Mouse (Mus musculus) spleen, postnatal 36 days (tissue): ENCODE data around the gene Fnbp1.

Source experiments
- DNase-seq, 2 experiments: peaks; one replicate each; pipeline ENCODE4 v3.0.0; 2022; ENCODE audit warnings: low spot score in 2 of 2, mixed read lengths in 1 of 2

Fnbp1 gene

DNA sequence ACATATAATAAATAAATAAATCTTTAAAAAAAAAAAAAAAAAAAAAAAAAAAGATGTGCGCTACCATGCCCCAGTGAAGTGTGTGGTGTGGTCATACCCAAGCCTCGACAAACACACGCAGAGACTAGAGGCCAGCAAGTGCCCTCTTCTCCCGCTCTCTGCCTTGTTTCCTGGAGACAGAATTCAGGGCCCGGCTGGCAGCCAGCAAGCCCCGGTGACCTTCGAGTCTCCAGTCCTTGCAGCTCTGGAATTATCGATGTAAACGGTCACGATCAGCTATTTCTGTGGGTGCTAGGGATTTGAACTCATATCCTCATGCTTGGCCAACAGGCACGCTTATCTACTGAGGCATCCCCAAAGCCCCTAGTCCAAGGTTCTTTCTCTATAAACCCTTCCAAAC is 43.2 kb downstream of the Fnbp1 start:
- DNase-seq: no peak

- no peak for DNase-seq
Observed at GRCm38 (mm10) chr2:31097276-31097675, 44.5 kb downstream of the Fnbp1 start.

- no peak for DNase-seq
Observed at GRCm38 (mm10) chr2:31096119-31096518, 45.7 kb downstream of the Fnbp1 start.

DNA sequence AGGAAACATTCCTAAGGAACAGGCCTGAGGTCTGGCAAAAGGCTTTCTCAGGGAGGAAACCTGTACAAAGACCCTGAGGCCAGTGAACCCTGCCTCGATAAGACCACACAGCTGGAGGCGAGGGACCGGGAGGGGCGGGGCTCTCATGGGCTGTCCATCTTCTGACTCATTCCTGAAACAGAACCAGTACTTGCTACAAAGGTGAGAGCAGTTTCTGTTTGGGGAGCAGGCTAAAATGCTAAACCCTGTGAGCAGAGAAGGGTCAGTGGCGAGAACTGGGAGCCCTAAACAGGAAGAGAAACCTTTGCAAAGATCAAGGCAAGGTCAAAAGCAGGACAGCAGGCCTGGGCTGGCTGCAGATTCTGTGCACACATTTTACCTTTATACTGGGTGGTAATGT is 47.2 kb downstream of the Fnbp1 start:
- DNase-seq: no peak

- DNase-seq: no peak
Observed at GRCm38 (mm10) chr2:31092939-31093338, 48.9 kb downstream of the Fnbp1 start.

DNA sequence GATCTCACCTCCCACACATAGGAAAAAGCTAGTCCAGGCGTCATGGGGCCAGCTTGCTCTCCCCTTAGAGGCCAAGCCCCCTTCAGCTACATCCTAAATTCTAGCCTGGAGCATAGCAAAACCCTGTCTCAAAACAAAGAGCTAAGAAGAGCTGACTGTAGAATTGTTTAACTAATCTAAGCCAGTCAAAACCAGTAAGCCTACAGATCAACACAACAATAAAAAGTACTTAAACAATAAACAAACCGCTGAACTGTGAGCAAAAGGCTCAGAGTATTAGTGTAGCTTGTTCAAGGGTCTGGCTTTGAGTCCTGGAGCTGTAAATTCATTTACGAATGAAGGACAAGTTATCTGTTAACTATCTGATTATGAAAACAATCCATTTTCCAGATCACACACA is 50.6 kb downstream of the Fnbp1 start:
- no peak for DNase-seq

- no peak for DNase-seq
Observed at GRCm38 (mm10) chr2:31089607-31090006, 52.2 kb downstream of the Fnbp1 start.

DNA sequence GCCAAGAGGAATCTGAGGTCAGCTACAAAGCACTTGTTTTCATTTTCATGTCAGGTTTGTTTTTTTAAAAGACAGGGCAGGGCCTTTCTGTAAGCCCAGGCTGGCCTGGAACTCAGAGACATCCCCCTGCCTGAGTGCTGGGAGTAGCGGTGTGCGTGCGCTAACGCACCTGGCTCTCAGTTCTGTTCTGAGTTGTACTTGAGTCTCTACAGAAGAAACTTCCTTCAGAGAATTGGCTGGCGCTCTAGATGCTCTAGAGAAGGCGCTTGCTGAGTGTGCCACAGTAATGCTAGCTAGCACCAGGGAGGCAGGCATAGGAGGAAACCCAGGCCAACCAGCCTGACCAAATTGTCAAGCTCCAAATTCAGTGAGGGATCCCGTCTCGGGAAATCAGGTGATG is 52.9 kb downstream of the Fnbp1 start:
- peak in 1 of 2 experiments; percentile 30 for DNase-seq

GRCm38 (mm10) chr2:31087663-31088661 is 53.8 kb downstream of the Fnbp1 start:
- peak; percentile 47 to 50 for DNase-seq

DNA sequence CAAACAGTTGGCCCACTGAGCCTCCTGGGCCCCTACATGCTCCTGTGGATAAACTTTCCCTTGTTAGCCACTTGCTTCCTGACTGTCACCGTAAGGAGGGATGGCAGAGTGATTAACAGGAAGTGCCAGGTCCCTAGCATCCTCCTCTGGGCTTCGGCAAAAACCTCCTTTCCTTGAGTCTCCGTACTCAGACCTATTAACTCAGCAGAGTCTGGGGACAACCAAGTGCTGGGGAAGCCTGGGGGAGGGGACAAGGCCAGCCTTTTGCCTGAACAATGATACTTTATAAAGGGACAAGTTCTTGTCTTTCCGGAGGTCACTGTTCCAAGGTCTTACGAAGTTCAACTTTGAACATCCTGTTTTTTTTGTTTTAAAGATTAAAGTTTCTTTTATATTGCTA is 54.7 kb downstream of the Fnbp1 start:
- DNase-seq: no peak

- DNase-seq: no peak
Observed at GRCm38 (mm10) chr2:31086543-31086942, 55.3 kb downstream of the Fnbp1 start.

GRCm38 (mm10) chr2:31084169-31084850 is 57.5 kb downstream of the Fnbp1 start:
- peak in 1 of 2 experiments; percentile 49 for DNase-seq

- DNase-seq: no peak
Observed at GRCm38 (mm10) chr2:31083372-31083771, 58.4 kb downstream of the Fnbp1 start.

DNA sequence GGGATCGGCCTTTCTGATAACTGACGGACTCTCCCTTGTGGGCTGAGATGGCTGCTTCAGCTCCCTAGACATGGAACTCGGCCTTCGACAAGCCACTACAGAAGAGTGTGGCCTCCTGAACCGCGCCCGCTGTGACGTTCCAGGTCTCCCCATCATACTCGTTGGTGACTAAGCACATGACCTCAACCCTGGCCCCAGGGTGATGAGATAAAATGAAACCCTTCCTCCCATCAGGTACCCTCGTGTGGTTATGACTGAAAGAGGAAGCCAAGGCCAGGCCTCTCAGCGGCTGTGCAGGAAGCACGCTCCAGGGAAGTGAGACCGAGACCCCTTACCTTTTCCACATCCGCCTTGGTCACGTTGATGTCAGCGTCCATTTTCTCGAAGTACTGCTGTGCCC is 59.2 kb downstream of the Fnbp1 start:
- peak; percentile 93 to 94 for DNase-seq

- DNase-seq: no peak
Observed at GRCm38 (mm10) chr2:31081349-31081748, 60.5 kb downstream of the Fnbp1 start.

DNA sequence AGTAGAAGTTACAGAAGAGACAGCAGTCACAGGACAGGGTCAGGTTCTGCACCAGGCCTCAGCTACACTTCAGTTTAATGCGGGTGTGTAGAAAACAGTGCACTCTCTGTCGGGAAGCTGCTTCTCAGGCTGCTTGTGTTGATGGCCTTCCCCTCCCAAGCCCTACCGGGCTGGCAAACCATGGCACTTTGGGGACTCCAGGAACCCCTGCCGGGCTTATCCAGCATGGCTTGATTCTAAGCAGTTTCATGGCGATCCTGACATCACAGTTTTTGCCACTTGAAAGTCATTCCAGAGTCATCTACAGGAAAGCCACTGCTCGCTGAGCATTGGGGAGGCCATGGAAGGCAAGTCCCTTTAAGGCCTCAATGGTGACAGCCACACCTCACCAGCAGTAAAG is 62.7 kb downstream of the Fnbp1 start:
- no peak for DNase-seq

DNA sequence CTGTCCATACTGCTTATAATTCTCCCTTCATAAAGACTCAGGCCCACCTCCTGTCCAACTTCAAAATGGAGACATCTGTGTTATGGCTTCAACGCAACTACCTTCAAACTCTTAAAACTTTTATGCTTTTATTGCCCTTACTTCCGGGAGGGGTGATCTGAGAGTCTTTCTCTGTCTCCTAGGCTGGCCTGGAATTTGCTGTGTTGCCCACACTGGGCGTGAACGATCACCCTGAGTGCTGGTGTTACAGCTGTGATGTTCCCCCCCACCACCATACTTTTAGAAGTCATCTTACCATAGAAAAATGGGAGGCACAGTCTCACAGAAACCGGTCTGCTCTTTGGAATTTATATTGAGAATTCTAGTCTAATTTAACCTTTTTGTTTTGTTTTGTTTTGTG is 64.2 kb downstream of the Fnbp1 start:
- no peak for DNase-seq

- no peak for DNase-seq
Observed at GRCm38 (mm10) chr2:31076351-31077140, 65.3 kb downstream of the Fnbp1 start.

- DNase-seq: no peak
Observed at GRCm38 (mm10) chr2:31075836-31076235, 66.0 kb downstream of the Fnbp1 start.

GRCm38 (mm10) chr2:31075168-31075567 is 66.6 kb downstream of the Fnbp1 start:
- no peak for DNase-seq

DNA sequence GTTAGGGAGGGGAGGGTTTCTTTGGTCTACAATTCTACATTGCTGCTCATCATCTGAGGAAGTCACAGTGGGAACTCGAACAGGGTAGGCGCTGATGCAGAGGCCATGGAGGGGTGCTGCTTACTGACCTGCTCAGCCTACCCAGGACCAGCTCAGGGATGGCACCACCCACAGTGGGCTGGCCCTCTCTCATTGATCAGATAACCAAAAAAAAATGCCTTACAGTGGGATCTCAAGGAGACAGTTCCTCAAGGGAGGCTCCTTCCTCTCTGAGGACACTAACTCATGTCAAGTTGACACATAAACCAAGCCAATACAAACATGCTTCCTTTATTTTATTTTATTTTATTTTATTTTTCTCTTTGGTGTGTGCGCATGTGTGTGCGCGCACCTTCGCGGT is 72.3 kb downstream of the Fnbp1 start:
- DNase-seq: no peak

DNA sequence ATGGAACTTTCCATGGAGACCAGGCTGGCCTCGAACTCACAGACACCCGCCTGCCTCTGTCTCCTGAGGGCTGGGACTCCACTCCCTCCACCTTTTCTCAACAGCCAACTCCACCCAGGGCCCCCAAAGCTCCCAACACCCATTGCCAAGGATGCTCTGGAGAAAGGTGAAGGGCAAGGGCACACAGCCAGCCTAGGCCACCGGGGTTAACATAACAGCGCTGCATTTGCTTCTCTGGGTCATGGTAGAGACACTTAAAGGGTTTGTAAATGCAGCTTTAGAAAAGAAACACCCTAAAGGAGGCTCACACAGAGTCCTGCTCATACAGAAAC is 72.7 kb downstream of the Fnbp1 start:
- no peak for DNase-seq
